Mouse (Mus musculus): ENCODE measurements around the gene Cyp2b13. TPM values are rescaled to one million over a fixed set of nuclear protein-coding genes. Genes with fewer than 3 reads are reported as not detected.
"Not testable (repeated sequence)": the region's sequence is repeated elsewhere in the genome, so short reads cannot be mapped to it uniquely, and the experiment has no call there.

The Cyp2b13 gene
- under 1 TPM; 0.12 to 0.26 TPM for total RNA-seq (2021)
- long read RNA-seq, experiment 1: 0 reads
- long read RNA-seq, experiment 2: 0 reads

GRCm38 (mm10) chr7:26061197-26061596 is at the start of gene Cyp2b13:
TSS of gene Cyp2b13 (plus strand) at chr7:26061497.
- intact Hi-C loops (cut with DNase I); DNase-seq: not testable (repeated sequence)

DNA sequence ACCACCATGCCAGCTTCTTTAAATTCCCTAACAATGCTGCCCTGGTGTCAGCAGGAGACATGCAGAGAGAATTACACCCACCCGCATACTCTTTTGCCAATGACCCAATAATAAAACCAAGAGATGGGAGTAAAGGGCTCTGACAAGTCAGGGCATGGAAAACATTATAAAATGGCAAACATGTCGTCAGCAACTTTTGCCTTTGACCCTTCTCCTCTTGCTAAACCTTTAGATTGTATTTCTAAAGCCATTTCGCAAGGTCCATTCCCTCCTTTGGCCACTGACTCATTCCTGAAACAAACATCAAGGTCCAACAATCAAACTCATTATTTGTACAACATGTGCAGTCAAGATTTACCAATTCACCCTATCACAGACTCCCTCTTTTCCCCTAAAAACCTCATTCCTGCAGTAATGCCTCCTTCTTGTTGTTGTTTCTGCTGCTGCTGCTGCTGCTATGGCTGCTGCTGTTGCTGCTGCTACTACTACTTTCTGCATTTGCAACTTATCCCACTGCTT is 41.4 kb upstream of the Cyp2b13 start:
- intact Hi-C loops (cut with DNase I); DNase-seq: not testable (repeated sequence)

- intact Hi-C loops (cut with DNase I); DNase-seq: not testable (repeated sequence)
Observed at GRCm38 (mm10) chr7:26054885-26055630, 6.2 kb upstream of the Cyp2b13 start.

DNA sequence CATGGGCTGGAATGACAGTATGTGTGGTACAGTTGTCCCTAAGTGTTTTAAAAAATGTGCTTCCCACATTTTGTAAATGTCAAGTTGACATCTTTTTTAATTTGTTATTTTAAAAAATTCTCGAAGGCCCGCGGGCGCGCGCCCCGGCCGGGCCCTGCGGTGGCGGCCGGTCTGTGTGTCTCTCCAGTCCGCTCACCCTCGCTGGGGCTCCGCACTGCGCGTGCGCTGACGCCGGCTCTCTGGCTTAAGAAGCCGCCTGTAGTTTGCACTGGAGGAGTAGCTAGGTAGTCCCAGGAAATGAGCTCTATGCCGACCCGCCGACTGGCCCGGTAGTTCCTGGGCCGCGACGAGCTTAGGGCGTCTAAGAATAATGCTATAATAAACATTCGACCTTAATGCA is 10.4 kb downstream of the Cyp2b13 start:
- DNase-seq; intact Hi-C loops (cut with DNase I): not testable (repeated sequence)

DNA sequence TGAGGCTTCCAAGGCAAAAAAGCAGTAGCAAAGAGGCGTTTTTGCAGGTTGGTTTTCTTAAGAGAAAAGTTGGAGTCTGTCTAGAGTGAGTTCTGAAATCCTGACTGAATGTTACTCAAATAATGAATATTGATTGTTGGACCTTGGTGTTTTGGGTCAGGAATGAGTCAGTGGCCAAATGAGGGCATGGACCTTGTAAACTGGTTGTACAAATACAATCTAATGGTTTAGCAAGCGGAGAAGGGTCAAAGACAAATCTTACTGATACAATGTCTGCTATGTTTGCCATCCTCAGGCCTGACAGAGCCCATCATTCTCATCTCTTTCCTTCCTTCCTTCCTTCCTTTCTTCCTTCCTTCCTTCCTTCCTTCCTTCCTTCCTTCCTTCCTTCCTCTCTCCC is 21.3 kb downstream of the Cyp2b13 start:
- DNase-seq: no peak
- intact Hi-C loops (cut with DNase I): loop anchor here (2.0 kb wide), 1 partner anchor 100 kb away; no protein-coding TSS in a partner anchor

- intact Hi-C loops (cut with DNase I): no loop called here
Observed at GRCm38 (mm10) chr7:26087391-26087790, 26.1 kb downstream of the Cyp2b13 start.

GRCm38 (mm10) chr7:26088578-26088977 is 27.3 kb downstream of the Cyp2b13 start:
- intact Hi-C loops (cut with DNase I); DNase-seq: not testable (repeated sequence)

More at GRCm38 (mm10) chr7:26087391-26087790, 26.1 kb downstream of the Cyp2b13 start:
- no peak for DNase-seq

DNA sequence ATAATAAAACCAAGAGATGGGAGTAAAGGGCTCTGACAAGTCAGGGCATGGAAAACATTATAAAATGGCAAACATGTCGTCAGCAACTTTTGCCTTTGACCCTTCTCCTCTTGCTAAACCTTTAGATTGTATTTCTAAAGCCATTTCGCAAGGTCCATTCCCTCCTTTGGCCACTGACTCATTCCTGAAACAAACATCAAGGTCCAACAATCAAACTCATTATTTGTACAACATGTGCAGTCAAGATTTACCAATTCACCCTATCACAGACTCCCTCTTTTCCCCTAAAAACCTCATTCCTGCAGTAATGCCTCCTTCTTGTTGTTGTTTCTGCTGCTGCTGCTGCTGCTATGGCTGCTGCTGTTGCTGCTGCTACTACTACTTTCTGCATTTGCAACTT is 78.3 kb downstream of the Cyp2b13 start:
- not testable (repeated sequence) for DNase-seq

DNA sequence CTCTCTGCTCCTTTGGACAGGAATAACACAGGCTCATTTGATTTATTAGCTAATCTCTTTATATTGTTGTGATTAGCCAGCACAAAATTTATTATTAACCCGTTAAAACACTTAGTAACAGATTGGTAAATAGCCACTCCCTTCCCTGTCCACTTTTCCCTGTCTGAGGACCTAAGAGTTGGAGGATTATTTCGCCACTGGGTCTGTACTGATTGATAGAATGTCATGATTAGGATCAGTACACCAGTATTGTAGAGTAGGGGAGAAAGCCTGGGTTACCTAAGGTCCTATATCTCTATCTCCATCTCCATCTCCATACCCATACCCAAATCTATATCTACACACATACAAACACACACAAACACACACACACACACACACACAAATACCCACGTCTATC is 82.4 kb downstream of the Cyp2b13 start:
- DNase-seq; intact Hi-C loops (cut with DNase I): not testable (repeated sequence)

More for the DNA sequence above, 78.3 kb downstream of the Cyp2b13 start:
- intact Hi-C loops (cut with DNase I): not testable (repeated sequence)

Other genes with a start within 250 kb of the Cyp2b13 start
- 1 to 10 TPM; 5.4 to 6.1 TPM for gene Cyp2s1, start 244.6 kb upstream of the Cyp2b13 start, total RNA-seq (2021)
- gene Cyp2b10, start 163.9 kb upstream of the Cyp2b13 start, total RNA-seq (2021): 1 to 10 TPM in 1 of 2 experiments, under 1 TPM in 1; 0.59 to 2.9 TPM
- gene Cyp2b9, start 111.9 kb downstream of the Cyp2b13 start, total RNA-seq (2021): not detected
- gene Vmn1r184, start 198.8 kb downstream of the Cyp2b13 start, total RNA-seq (2021): not detected
- under 1 TPM in 1 of 2 experiments, not detected in 1; 0.45 TPM for gene Cyp2a4, start 245.7 kb downstream of the Cyp2b13 start, total RNA-seq (2021)